Mouse (Mus musculus) liver, postnatal 0 days (tissue): Measurements from ENCODE around the gene Cdk19. TPM values are rescaled to one million over a fixed set of nuclear protein-coding genes. Genes with fewer than 3 reads are reported as not detected.

Experiments
- ATAC-seq: fragments of 200-750 bp; cut with Nextera tagmentation; 2 replicates; pipeline ENCODE4 v1.8.0; 2017; ENCODE audit warnings: mild to moderate bottlenecking, moderate library complexity
- DNase-seq: peaks from one replicate; pipeline ENCODE4 v3.0.0-alpha.2; 2016
- H3K27ac ChIP-seq: fragments of 300-500 bp; sonication (generic); 2 replicates; pipeline ENCODE4 v1.5.1; 2014; ENCODE audit warnings: antibody characterized with exemption, moderate library complexity, mild to moderate bottlenecking, low read depth
- H3K27me3 ChIP-seq: fragments of 300-500 bp; sonication (generic); 2 replicates; pipeline ENCODE4 v1.6.1; 2014; ENCODE audit warnings: low read length, control low read depth, mixed read lengths; ENCODE audit not compliant: insufficient read depth
- H3K36me3 ChIP-seq: fragments of 300-500 bp; sonication (generic); replicated peaks from 2 replicates; pipeline ENCODE4 v1.6.1; 2014; ENCODE audit warnings: mild to moderate bottlenecking, control low read depth, low read length, moderate library complexity, mixed read lengths; ENCODE audit not compliant: insufficient read depth
- H3K4me1 ChIP-seq: fragments of 300-500 bp; sonication (generic); 2 replicates; pipeline ENCODE4 v1.6.1; 2014; ENCODE audit warnings: antibody characterized with exemption, mild to moderate bottlenecking, control low read depth; ENCODE audit not compliant: insufficient read depth
- H3K4me2 ChIP-seq: fragments of 300-500 bp; sonication (generic); 2 replicates; pipeline ENCODE4 v1.6.1; 2014; ENCODE audit warnings: low read depth, mild to moderate bottlenecking, low read length, moderate library complexity, mixed read lengths
- H3K4me3 ChIP-seq: fragments of 300-500 bp; sonication (generic); 2 replicates; pipeline ENCODE4 v1.5.1; 2014; ENCODE audit warnings: low read depth, low read length
- H3K9ac ChIP-seq: fragments of 300-500 bp; sonication (generic); replicated peaks from 2 replicates; pipeline ENCODE4 v1.6.1; 2014; ENCODE audit warnings: mild to moderate bottlenecking, moderate library complexity
- H3K9me3 ChIP-seq: fragments of 300-500 bp; sonication (generic); 2 replicates; pipeline ENCODE4 v1.6.1; 2016; ENCODE audit warnings: mild to moderate bottlenecking, control low read depth, low read length, mixed read lengths
- CTCF ChIP-seq: sonication (generic); IDR thresholded peaks from 2 replicates; pipeline ENCODE4 v1.5.1; 2016; ENCODE audit warnings: antibody characterized with exemption, low read depth
- EP300 ChIP-seq: IDR thresholded peaks from 2 replicates; pipeline ENCODE4 v1.6.1; 2016; ENCODE audit warnings: antibody characterized with exemption, low read depth, mild to moderate bottlenecking
- WGBS: fragments of 180-500 bp; shearing (Covaris S2); extraction: QIAGEN DNeasy Blood & Tissue Kit; methylation state at CpG from one replicate; pipeline ENCODE4 v1.1.7; 2014; ENCODE audit not compliant: insufficient replicate concordance; 5-methylcytosine and 5-hydroxymethylcytosine counted together
- polyA plus RNA-seq: library from polyadenylated mRNA; unstranded; fragments of >200 nt; fragmentation: Nextera tagmentation; extraction: Ambion mirVana; gene quantifications from 2 replicates; pipeline ENCODE4 v1.2.1, GENCODE M21; 2015

Cdk19 gene
- polyA plus RNA-seq, 1 experiment from 2014 or later, result 2.8 TPM

DNA sequence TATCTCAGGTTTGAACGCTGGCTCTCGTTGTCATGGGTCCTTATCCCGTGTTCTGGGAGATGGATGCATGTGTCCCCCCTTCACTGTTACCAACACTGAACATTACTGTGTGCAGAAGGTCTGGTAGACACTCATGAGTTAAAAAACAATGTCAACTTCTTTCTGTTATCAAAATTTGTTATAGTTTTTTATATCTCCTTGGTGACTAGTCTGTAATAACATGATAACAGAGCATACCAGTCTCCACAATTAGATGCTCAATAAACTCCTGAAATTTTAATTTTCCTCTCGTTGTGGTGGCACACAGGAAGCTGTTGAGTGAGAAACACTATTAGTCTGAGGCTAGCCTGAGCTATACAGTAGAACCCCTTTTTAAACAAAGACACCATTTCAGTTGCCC, 159.1 kb downstream of the Cdk19 start:
- Histone ChIP-seq H3K4me1 (peaks cover 32% of the 10 kb centered on the region), H3K4me2 (no peak overlapping the region), H3K9ac (no peak overlapping the region), H3K27me3 (no peaks in the 10 kb centered on the region), H3K9me3 (no peaks in the 10 kb centered on the region), H3K4me3 (no peak overlapping the region), H3K27ac (no peak overlapping the region), H3K36me3 (no peaks in the 10 kb centered on the region)
- ATAC-seq (no peak), DNase-seq (no peak)
- WGBS, result 61% methylated on average over 4 of the region's 4 CpGs
- TF ChIP-seq CTCF (no peak), EP300 (no peak)

DNA sequence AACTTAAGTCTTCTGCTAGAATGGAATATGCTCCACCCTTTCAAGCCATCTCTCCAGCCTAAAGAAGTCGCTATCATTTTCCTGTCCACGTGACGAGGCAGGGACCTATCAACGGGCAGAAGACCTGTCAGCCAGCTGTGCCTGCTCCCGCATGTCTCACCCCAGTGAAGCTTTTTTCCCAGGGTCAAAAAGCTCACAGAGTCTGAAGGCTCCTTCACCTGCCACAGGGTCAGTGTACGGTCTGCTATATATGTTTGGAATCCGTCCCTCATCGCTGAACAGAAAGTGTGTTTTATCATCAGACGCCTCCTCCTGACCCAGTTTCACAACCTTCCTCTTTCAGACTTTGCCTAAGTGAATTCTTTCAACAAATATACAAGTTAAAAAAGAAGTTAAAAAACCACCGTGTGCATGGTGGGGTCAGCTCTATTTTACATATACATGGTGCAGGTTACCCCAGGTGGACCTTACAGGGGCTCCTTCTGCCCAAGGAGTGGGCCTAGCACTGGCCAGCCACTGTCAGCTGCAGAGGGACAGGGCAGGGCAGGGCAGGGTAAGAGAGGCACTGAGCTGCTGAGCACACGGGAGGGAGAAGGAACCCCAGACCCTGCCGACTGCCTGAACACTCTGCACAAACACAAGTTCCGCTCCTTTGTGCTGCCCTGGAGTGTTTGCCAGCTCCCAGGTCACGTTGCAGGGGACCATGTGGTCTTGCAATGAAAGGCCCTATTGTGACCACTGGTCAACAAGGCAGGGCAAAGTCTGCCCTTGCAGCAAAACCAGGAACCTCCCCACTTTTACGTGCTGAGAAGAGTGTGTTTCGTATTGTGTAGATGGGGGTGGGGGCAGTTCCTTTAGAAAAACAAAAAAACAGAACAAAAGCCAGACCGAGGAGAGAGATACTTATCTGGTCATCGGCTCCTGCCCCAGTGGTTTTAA, 160.2 kb downstream of the Cdk19 start:
- peaks cover 28% of the 10 kb centered on the region for H3K4me1 ChIP-seq
- 17% methylated on average over 18 of the region's 18 CpGs for WGBS
- H3K4me3 ChIP-seq, result no peak overlapping the region

DNA sequence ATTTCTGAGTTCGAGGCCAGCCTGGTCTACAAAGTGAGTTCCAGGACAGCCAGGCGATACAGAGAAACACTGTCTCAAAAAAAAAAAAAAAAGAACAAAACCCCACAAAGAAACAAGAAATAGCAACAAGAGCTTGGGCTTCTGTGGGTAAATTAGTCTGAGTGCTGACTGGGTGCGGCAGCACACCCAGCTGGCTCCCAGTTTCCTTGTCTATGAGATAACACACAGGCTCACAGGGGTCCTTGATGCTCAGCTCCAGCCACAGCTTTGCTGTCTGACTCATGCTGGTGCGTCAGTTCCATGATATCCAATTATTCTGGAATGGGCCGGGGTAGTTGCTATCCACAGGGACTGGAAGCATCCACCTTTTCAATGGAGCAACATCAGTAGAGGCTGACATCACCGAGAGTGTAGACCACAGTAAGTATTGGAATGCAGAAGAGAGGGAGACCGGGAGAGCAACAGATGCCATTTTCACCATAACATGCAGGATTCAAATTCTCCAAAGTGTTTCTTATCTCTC, 161.4 kb downstream of the Cdk19 start:
- 78% methylated on average over 7 of the region's 7 CpGs for WGBS
- no peak overlapping the region for H3K4me3 ChIP-seq
- ATAC-seq (no peak), DNase-seq (no peak)
- no peak overlapping the region; the same call in 1 of the 2 replicates for H3K27ac ChIP-seq
- H3K4me1 ChIP-seq, result peaks cover 18% of the 10 kb centered on the region
- H3K9me3 ChIP-seq, result no peaks in the 10 kb centered on the region
- no peak for TF ChIP-seq EP300
- no peak for TF ChIP-seq CTCF
- H3K27me3 ChIP-seq, result no peaks in the 10 kb centered on the region
- no peak overlapping the region for H3K9ac ChIP-seq
- H3K36me3 ChIP-seq, result no peaks in the 10 kb centered on the region
- H3K4me2 ChIP-seq, result no peak overlapping the region

More for the DNA sequence above, 160.2 kb downstream of the Cdk19 start:
- H3K27ac ChIP-seq, result peak overlapping the region; percentile 94
- TF ChIP-seq CTCF (peak; percentile 0; the same call in 1 of the 2 replicates), EP300 (no peak)
- H3K9me3 ChIP-seq, result no peaks in the 10 kb centered on the region
- DNase-seq, result peak; percentile 70
- ATAC-seq, result peak; percentile 94
- no peaks in the 10 kb centered on the region for H3K27me3 ChIP-seq
- 0 out of 2 replicates have a peak overlapping the region, but pooled peaks have one; percentile 33 for H3K9ac ChIP-seq
- peak overlapping the region; percentile 49 for H3K4me2 ChIP-seq
- H3K36me3 ChIP-seq, result no peaks in the 10 kb centered on the region

DNA sequence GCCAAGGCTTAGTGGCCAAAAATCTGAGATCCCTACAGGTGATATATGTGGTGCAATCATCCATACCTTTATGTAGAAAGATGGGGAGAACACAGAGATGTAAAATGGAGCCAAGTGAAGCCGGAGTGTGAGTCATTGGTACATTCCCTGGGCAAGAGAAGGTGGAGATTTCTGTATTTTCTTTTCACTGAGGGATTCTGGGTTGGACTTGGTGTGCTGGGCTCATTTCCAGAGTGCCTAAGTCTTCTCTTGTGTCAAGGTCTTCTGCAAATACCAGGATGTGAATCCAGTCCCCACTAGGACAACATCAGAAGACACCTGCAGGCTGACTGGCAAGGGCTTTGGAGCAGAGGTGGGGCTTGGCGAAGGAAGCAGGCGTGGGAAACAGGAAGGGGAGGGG, 163.4 kb downstream of the Cdk19 start:
- ATAC-seq (no peak), DNase-seq (no peak)
- H3K36me3 ChIP-seq, result no peaks in the 10 kb centered on the region
- H3K27me3 ChIP-seq, result no peaks in the 10 kb centered on the region
- no peaks in the 10 kb centered on the region for H3K9me3 ChIP-seq
- no peak overlapping the region for H3K4me2 ChIP-seq
- TF ChIP-seq EP300 (no peak), CTCF (no peak)
- WGBS, result 48% methylated on average over 3 of the region's 3 CpGs
- H3K27ac ChIP-seq, result no peak overlapping the region
- H3K9ac ChIP-seq, result no peak overlapping the region
- H3K4me1 ChIP-seq, result peaks cover 8% of the 10 kb centered on the region
- no peak overlapping the region for H3K4me3 ChIP-seq

DNA sequence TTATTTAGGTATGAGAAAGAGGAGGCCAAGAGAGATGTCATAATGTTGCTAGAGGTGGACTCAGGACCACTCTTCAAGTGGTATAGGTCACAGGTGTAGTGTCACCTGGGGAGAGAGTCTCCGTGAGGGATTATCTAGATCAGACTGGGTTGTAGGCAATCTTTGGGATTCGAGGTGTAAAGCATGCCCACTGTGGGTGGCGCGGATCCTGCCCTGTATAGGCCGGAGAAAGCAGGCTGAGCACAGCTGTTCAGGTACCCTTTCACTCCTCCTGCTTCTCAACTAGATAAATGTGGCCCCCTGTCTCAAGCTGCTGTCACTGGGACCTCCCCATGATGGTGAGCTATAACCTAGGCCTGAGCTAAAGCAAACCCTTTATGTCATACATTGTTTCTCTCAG, 171.0 kb downstream of the Cdk19 start:
- peaks cover 8% of the 10 kb centered on the region for H3K4me1 ChIP-seq
- H3K4me2 ChIP-seq, result no peak overlapping the region
- no peak overlapping the region for H3K4me3 ChIP-seq
- no peaks in the 10 kb centered on the region for H3K9me3 ChIP-seq
- no peak for DNase-seq
- TF ChIP-seq EP300 (no peak), CTCF (no peak)
- no peaks in the 10 kb centered on the region for H3K36me3 ChIP-seq
- ATAC-seq, result no peak
- no peak overlapping the region for H3K9ac ChIP-seq
- 90% methylated on average over 5 of the region's 5 CpGs for WGBS
- no peaks in the 10 kb centered on the region for H3K27me3 ChIP-seq
- no peak overlapping the region for H3K27ac ChIP-seq

DNA sequence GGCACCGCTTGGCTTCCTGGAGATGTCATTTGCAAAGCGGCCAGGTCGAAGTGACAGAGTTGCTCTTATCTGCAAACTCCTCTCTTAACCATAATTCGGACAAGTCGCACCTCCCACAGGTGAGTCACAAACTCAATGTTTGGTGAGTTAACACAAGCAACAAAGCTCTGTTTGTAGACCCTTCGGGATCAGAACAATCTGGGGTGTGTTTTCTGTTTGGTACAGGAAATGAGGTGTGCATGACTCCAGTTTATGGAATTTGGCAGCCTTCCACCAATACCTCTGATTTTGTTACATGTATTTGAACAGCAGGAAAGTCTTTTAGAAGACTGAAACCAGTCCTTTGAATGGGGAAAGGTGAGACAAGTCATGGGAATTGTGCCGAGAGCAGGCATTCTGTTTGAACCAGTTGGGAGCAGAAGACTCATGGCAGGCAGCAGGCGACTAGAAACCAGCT, 171.9 kb downstream of the Cdk19 start:
- H3K4me2 ChIP-seq, result no peak overlapping the region
- no peak overlapping the region for H3K4me3 ChIP-seq
- H3K27ac ChIP-seq, result peak overlapping the region; percentile 55
- TF ChIP-seq EP300 (no peak), CTCF (no peak)
- H3K4me1 ChIP-seq, result peaks cover 8% of the 10 kb centered on the region
- H3K9me3 ChIP-seq, result no peaks in the 10 kb centered on the region
- DNase-seq (no peak), ATAC-seq (peak; percentile 78)
- no peaks in the 10 kb centered on the region for H3K36me3 ChIP-seq
- H3K27me3 ChIP-seq, result no peaks in the 10 kb centered on the region
- 68% methylated on average over 8 of the region's 8 CpGs for WGBS
- H3K9ac ChIP-seq, result no peak overlapping the region
